Mouse (Mus musculus) naive thymus-derived CD4-positive, alpha-beta T cell, adult 2 months (primary cell): ENCODE data around the gene Gm21776.
"Not testable (repeated sequence)": the region's sequence is repeated elsewhere in the genome, so short reads cannot be mapped to it uniquely, and the experiment has no call there.

Source experiments
- DNase-seq: peaks from one replicate; pipeline ENCODE4 v3.0.0-alpha.2; 2011; ENCODE audit warnings: low read depth

Gene Gm21776

GRCm38 (mm10) chrY:76378362-76378761 lies at the start of gene Gm21776:
Gm21776 (plus strand) TSS chrY:76378662.
- DNase-seq: not testable (repeated sequence)
